Mouse (Mus musculus): ENCODE data around the gene Vmn1r214.

- TF ChIP-seq CTCF (IDR thresholded peaks at IDR 0.05; ENCODE audit: borderline replicate concordance, insufficient read depth, low read depth, low read length) (no peak), POLR2A (IDR thresholded peaks at IDR 0.05; ENCODE audit: borderline replicate concordance, insufficient read depth, low read length) (no peak)
These were observed 39.9 kb upstream of the Vmn1r214 start for GRCm38 (mm10) chr13:22990214-22990891.

Measured in cerebellum, adult 2 months (tissue).